Mouse (Mus musculus) heart, embryonic 11.5 days (tissue): ENCODE measurements around the gene Arhgap18. TPM values are rescaled to one million over a fixed set of nuclear protein-coding genes. Genes with fewer than 3 reads are reported as not detected.

Experiments
- ATAC-seq: fragments of 200-750 bp; cut with Nextera tagmentation; replicated peaks from 2 replicates; pipeline ENCODE4 v1.8.0; 2017; ENCODE audit warnings: moderate library complexity; ENCODE audit not compliant: insufficient number of reproducible peaks, low FRiP score, low TSS enrichment
- H3K27ac ChIP-seq: fragments of 300-500 bp; sonication (generic); 2 replicates; pipeline ENCODE4 v1.5.1; 2014; ENCODE audit warnings: mild to moderate bottlenecking, low read depth, low read length
- H3K27me3 ChIP-seq: fragments of 300-500 bp; sonication (generic); 2 replicates; pipeline ENCODE4 v1.6.1; 2014; ENCODE audit warnings: mild to moderate bottlenecking, low read length, mixed read lengths; ENCODE audit not compliant: control insufficient read depth, insufficient read depth
- H3K36me3 ChIP-seq: fragments of 300-500 bp; sonication (generic); 2 replicates; pipeline ENCODE4 v1.6.1; 2014; ENCODE audit warnings: mild to moderate bottlenecking, low read length, moderate library complexity, mixed read lengths; ENCODE audit not compliant: control insufficient read depth, insufficient read depth
- H3K4me1 ChIP-seq: fragments of 300-500 bp; sonication (generic); 2 replicates; pipeline ENCODE4 v1.6.1; 2014; ENCODE audit warnings: low read length; ENCODE audit not compliant: control insufficient read depth, insufficient read depth
- H3K4me2 ChIP-seq: fragments of 300-500 bp; sonication (generic); 2 replicates; pipeline ENCODE4 v1.6.1; 2014; ENCODE audit warnings: mild to moderate bottlenecking, moderate library complexity
- H3K4me3 ChIP-seq: fragments of 300-500 bp; sonication (generic); 2 replicates; pipeline ENCODE4 v1.5.1; 2014; ENCODE audit warnings: low read depth, low read length
- H3K9ac ChIP-seq: fragments of 300-500 bp; sonication (generic); 2 replicates; pipeline ENCODE4 v1.6.1; 2014; ENCODE audit warnings: mild to moderate bottlenecking, low read depth, low read length, moderate library complexity
- H3K9me3 ChIP-seq: fragments of 300-500 bp; sonication (generic); replicated peaks from 2 replicates; pipeline ENCODE4 v1.6.1; 2016; ENCODE audit warnings: low read length; ENCODE audit not compliant: control insufficient read depth
- WGBS: fragments of 180-500 bp; shearing (Covaris S2); extraction: QIAGEN DNeasy Blood & Tissue Kit; methylation state at CpG from one replicate; pipeline ENCODE4 v1.1.7; 2014; ENCODE audit not compliant: insufficient replicate concordance; 5-methylcytosine and 5-hydroxymethylcytosine counted together
- polyA plus RNA-seq: library from polyadenylated mRNA; unstranded; fragments of >200 nt; fragmentation: Nextera tagmentation; extraction: Ambion mirVana; gene quantifications from 2 replicates; pipeline ENCODE4 v1.2.1, GENCODE M21; 2014

Gene Arhgap18
- polyA plus RNA-seq, 1 experiment from 2014 or later: 25.8 TPM

DNA sequence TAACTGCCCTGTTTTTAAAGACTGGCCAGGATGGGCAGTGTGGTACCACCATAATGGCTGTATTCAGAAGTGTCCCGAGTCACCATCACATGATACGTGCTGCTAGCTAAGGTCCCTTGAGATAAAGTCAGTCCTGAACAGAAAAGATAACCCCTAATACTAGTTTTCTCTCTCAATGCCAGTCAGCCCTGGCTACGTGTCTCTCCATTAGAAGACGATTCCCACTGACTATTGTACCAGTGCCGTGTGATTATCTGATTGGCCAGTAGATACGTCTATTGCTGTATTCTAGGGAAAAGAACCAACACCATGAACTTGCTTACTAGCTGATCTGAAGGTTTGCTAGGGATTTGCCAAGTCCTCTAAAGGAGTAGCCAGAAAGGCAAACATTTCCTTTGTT is 785 bp downstream of the Arhgap18 start:
- Histone ChIP-seq H3K9me3 (no peaks in the 10 kb centered on the region), H3K9ac (no peak overlapping the region), H3K36me3 (no peaks in the 10 kb centered on the region), H3K27me3 (no peaks in the 10 kb centered on the region), H3K4me1 (no peaks in the 10 kb centered on the region), H3K27ac (no peak overlapping the region), H3K4me2 (no peak overlapping the region), H3K4me3 (no peak overlapping the region)
- 79% methylated on average over 6 of the region's 6 CpGs for WGBS
- no peak for ATAC-seq

DNA sequence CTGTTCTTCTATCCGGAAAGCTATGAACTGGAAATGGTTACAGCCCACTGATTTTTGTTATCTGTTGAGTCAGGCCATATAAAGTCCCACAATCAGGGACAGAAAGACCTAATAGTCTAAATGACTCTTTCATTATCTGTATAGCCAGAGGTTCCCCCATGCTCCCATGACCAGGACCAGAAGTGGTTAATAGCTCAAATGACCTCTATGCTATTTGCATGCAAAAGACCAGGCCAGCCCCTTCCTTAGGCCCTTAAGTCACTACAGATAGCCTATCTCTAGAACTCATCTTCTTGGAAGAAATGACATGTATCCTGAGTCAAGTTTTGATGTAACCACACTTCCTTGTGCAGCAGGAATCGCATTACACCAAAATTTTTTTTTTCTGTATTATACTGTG is 4.0 kb downstream of the Arhgap18 start:
- 91% methylated on average over 2 of the region's 2 CpGs for WGBS
- Histone ChIP-seq H3K27me3 (no peaks in the 10 kb centered on the region), H3K4me3 (no peak overlapping the region), H3K36me3 (no peaks in the 10 kb centered on the region), H3K4me1 (0 out of 2 replicates have a peak, but pooled peaks cover 2% of the 10 kb centered on the region), H3K9ac (no peak overlapping the region), H3K9me3 (no peaks in the 10 kb centered on the region), H3K27ac (no peak overlapping the region), H3K4me2 (no peak overlapping the region)
- ATAC-seq: no peak

DNA sequence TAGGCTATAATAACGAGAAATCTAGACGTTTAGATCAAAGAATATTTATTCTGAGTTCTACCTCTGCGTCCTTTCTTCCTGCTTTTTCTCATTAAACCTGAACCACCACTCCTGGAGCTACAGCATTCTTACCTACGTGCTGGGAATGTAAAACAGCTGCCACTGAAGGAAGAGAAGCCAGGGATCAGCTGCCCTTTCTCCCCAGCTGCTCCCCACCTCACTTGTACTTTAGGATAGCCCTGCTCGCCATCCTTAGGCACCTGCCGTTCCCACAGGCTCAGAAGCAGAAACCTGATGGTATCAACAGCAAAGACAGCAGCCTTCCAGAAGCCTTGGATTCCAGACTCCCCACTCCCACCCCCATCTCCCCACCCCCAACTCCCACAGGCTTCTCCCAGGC is 6.2 kb downstream of the Arhgap18 start:
- Histone ChIP-seq H3K27me3 (no peaks in the 10 kb centered on the region), H3K4me1 (0 out of 2 replicates have a peak, but pooled peaks cover 2% of the 10 kb centered on the region), H3K27ac (no peak overlapping the region), H3K36me3 (no peaks in the 10 kb centered on the region), H3K9ac (no peak overlapping the region), H3K9me3 (no peaks in the 10 kb centered on the region), H3K4me3 (no peak overlapping the region), H3K4me2 (no peak overlapping the region)
- no peak for ATAC-seq
- 53% methylated on average over 6 of the region's 6 CpGs for WGBS

DNA sequence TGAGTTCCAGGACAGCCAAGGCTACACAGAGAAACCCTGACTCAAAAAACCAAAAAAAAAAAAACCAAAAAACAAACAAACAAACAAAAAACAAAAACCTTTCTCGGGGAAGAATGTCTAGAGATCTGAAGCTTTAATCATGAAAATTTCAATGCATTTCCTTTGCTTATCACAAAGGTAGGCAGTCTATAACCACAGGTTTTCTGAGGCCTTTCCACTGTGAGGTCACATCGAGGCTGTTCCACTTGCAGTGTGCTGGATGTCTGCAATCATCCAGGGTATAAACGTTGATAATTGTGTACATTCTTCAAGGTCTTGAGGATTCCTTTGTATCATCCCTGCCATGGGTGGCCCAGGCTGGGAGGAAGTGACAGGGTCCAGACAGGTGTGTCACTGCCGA is 7.9 kb downstream of the Arhgap18 start:
- no peaks in the 10 kb centered on the region for H3K36me3 ChIP-seq
- no peak overlapping the region for H3K9ac ChIP-seq
- no peak for ATAC-seq
- no peak overlapping the region for H3K4me3 ChIP-seq
- no peak overlapping the region for H3K4me2 ChIP-seq
- WGBS: 74% methylated on average over 4 of the region's 4 CpGs
- H3K27me3 ChIP-seq: no peaks in the 10 kb centered on the region
- 0 out of 2 replicates have a peak, but pooled peaks cover 2% of the 10 kb centered on the region for H3K4me1 ChIP-seq
- H3K27ac ChIP-seq: no peak overlapping the region
- H3K9me3 ChIP-seq: no peaks in the 10 kb centered on the region

DNA sequence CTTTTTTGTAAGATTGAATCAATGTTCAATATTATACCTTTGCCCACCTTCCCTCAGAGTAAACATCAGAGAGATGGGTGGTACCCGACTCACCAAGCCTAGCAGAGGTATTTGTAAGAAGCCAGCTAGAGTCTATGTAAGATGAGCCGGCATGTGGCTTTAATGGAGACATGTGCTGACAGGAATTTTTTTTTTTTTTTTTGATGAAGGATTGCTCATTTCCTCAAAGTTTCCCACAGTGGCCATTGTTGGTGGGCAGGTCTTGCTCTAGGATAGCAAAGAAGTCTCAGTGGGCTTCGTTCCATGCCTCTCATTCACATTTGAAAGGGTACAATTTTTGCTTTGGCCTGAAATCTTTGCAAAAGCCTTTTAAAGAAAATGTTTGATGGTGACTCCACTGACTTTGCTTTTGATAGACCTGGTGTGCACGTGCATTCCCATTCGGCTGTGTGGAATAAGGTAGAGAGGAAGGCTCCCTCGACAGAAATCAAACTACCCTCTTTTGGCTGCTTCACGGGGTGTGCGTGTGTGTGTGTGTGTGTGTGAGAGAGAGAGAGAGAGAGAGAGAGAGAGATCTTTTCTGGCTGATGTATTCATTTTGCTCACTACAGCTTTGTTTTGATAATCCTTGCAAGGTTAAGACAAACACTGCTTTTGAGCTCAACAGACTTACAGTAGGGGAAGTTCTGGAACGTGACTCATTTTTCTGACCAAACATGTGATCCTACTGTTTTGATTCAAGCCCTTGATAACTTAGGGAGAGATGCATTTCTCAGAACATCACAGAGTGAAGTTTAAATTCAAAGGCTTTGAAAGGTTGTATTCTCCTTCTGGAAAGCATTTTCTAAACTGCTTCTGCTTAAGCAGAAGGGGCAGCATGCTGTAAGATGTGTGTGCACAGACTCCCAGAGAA is 9.0 kb downstream of the Arhgap18 start:
- H3K4me2 ChIP-seq: no peak overlapping the region
- H3K27me3 ChIP-seq: no peaks in the 10 kb centered on the region
- no peak overlapping the region for H3K9ac ChIP-seq
- H3K4me3 ChIP-seq: no peak overlapping the region
- 0 out of 2 replicates have a peak, but pooled peaks cover 2% of the 10 kb centered on the region for H3K4me1 ChIP-seq
- WGBS: 64% methylated on average over 9 of the region's 9 CpGs
- no peak overlapping the region for H3K27ac ChIP-seq
- H3K9me3 ChIP-seq: no peaks in the 10 kb centered on the region
- no peaks in the 10 kb centered on the region for H3K36me3 ChIP-seq
- ATAC-seq: no peak

DNA sequence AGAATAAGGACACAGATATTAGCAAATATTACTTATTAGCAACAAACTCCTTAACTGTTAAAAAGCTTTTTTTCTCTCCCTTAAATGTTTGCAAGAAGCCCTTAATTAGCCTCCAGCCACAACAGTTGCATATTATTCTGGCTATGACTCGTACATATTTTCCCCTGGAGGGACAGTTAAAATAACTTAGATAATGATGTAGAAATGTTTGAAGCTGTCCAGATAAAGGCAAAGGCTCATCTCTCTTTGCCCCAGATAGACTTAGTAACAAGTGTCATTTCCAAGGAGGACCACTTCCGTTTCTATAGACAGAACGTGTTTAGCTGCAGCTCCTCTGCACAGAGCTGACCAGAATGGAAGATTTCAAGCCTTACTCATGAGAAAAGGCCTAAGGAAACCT is 14.0 kb downstream of the Arhgap18 start:
- H3K27ac ChIP-seq: no peak overlapping the region
- no peak for ATAC-seq
- WGBS: 53% methylated on average over 3 of the region's 3 CpGs

DNA sequence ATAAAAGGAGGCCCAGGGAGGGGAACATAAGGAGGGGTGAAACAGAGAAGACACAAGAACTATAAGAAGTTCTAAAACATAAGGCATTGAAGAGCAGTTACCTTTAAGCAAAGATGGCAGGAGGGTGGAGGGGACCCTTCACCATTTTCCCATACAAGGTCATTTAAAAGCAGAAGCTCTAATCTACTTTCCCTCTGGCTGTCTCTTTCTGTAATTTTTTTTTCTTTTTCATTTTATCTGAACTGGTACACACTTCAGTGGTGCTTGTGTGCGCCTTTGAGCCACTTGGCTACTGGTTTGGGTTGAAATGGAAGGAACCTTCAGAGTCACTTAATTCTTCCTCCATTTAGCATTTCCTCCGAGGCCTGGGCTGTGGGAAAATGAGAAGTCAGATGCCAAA is 15.7 kb downstream of the Arhgap18 start:
- Histone ChIP-seq H3K9me3 (no peaks in the 10 kb centered on the region), H3K9ac (no peak overlapping the region), H3K4me1 (no peaks in the 10 kb centered on the region), H3K4me3 (no peak overlapping the region), H3K36me3 (no peaks in the 10 kb centered on the region), H3K4me2 (no peak overlapping the region), H3K27me3 (no peaks in the 10 kb centered on the region), H3K27ac (no peak overlapping the region)
- WGBS: 76% methylated on average over 2 of the region's 2 CpGs
- no peak for ATAC-seq

More for the DNA sequence above, 14.0 kb downstream of the Arhgap18 start:
- Histone ChIP-seq H3K9me3 (no peaks in the 10 kb centered on the region), H3K27me3 (no peaks in the 10 kb centered on the region), H3K4me2 (no peak overlapping the region), H3K36me3 (no peaks in the 10 kb centered on the region), H3K9ac (no peak overlapping the region), H3K4me1 (no peaks in the 10 kb centered on the region), H3K4me3 (no peak overlapping the region)

DNA sequence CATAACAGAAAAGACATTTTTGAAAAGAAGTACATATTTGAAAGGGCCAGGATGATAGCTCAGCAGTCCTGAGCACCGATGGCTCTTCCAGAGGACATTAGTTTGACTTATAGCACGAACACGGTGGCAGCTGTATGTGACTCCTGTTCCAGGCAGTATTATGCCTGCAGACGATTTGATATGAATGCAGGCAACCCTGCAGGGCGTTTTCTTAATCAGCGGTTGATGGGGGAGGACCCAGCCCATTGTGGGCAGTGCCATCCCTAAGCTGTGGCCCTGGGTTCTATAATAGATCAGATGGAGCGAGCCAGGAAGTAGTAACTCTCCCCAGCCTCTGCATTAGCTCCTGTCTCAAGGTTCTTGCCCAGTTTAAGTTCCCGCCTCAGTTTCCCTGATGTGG is 16.8 kb downstream of the Arhgap18 start:
- ATAC-seq: no peak
- H3K4me1 ChIP-seq: 0 out of 2 replicates have a peak, but pooled peaks cover 3% of the 10 kb centered on the region
- no peak overlapping the region for H3K4me3 ChIP-seq
- H3K36me3 ChIP-seq: no peaks in the 10 kb centered on the region
- no peaks in the 10 kb centered on the region for H3K9me3 ChIP-seq
- H3K9ac ChIP-seq: no peak overlapping the region
- H3K27ac ChIP-seq: no peak overlapping the region
- no peaks in the 10 kb centered on the region for H3K27me3 ChIP-seq
- 81% methylated on average over 8 of the region's 8 CpGs for WGBS
- H3K4me2 ChIP-seq: no peak overlapping the region
